Mouse (Mus musculus) kidney, embryonic 14.5 days (tissue): Measurements from ENCODE around the gene Hoxa1. TPM values are rescaled to one million over a fixed set of nuclear protein-coding genes. Genes with fewer than 3 reads are reported as not detected.

Experiments
- ATAC-seq: fragments of 200-750 bp; cut with Nextera tagmentation; 2 replicates; pipeline ENCODE4 v1.8.0; 2017; ENCODE audit warnings: moderate number of reproducible peaks, mild to moderate bottlenecking, moderate TSS enrichment, moderate library complexity; ENCODE audit not compliant: low FRiP score, low TSS enrichment
- H3K27ac ChIP-seq: fragments of 300-500 bp; sonication (generic); 2 replicates; pipeline ENCODE4 v1.5.1; 2014; ENCODE audit warnings: low read depth, mild to moderate bottlenecking, low read length, moderate library complexity, mixed read lengths
- H3K27me3 ChIP-seq: fragments of 300-500 bp; sonication (generic); 2 replicates; pipeline ENCODE4 v1.6.1; 2014; ENCODE audit warnings: mild to moderate bottlenecking, low read length; ENCODE audit not compliant: control insufficient read depth, insufficient read depth
- H3K36me3 ChIP-seq: fragments of 300-500 bp; sonication (generic); 2 replicates; pipeline ENCODE4 v1.6.1; 2014; ENCODE audit warnings: low read length, mixed read lengths; ENCODE audit not compliant: control insufficient read depth, insufficient read depth
- H3K4me1 ChIP-seq: fragments of 300-500 bp; sonication (generic); 2 replicates; pipeline ENCODE4 v1.6.1; 2014; ENCODE audit warnings: low read length, mixed read lengths; ENCODE audit not compliant: control insufficient read depth, insufficient read depth
- H3K4me2 ChIP-seq: fragments of 300-500 bp; sonication (generic); replicated peaks from 2 replicates; pipeline ENCODE4 v1.6.1; 2014; ENCODE audit warnings: low read depth, mild to moderate bottlenecking, low read length
- H3K4me3 ChIP-seq: fragments of 300-500 bp; sonication (generic); 2 replicates; pipeline ENCODE4 v1.5.1; 2014; ENCODE audit warnings: mild to moderate bottlenecking, low read length
- H3K9ac ChIP-seq: fragments of 300-500 bp; sonication (generic); 2 replicates; pipeline ENCODE4 v1.6.1; 2014; ENCODE audit warnings: low read depth, mild to moderate bottlenecking, low read length, moderate library complexity
- H3K9me3 ChIP-seq: fragments of 300-500 bp; sonication (generic); 2 replicates; pipeline ENCODE4 v1.6.1; 2016; ENCODE audit warnings: low read length; ENCODE audit not compliant: control insufficient read depth
- WGBS: fragments of 180-500 bp; shearing (Covaris S2); extraction: QIAGEN DNeasy Blood & Tissue Kit; methylation state at CpG from one replicate; pipeline ENCODE4 v1.1.7; 2014; 5-methylcytosine and 5-hydroxymethylcytosine counted together
- polyA plus RNA-seq: library from polyadenylated mRNA; unstranded; fragments of >200 nt; fragmentation: Nextera tagmentation; extraction: Ambion mirVana; gene quantifications from 2 replicates; pipeline ENCODE4 v1.2.1, GENCODE M21; 2014

The Hoxa1 gene
- polyA plus RNA-seq, 1 experiment from 2014 or later: 0.64 TPM

GRCm38 (mm10) chr6:52177806-52178205, 19.7 kb upstream of the Hoxa1 start:
- no peak for ATAC-seq
- WGBS: 11% methylated on average over 9 of the region's 9 CpGs
- H3K27ac ChIP-seq: peak overlapping the region; percentile 98
- no peaks in the 10 kb centered on the region for H3K9me3 ChIP-seq
- peak overlapping the region; percentile 88 for H3K9ac ChIP-seq
- H3K4me3 ChIP-seq: peak overlapping the region; percentile 71
- no peaks in the 10 kb centered on the region for H3K27me3 ChIP-seq
- H3K4me2 ChIP-seq: peak overlapping the region; percentile 67
- peaks cover 62% of the 10 kb centered on the region for H3K4me1 ChIP-seq
- peaks cover 12% of the 10 kb centered on the region; the same call in 1 of the 2 replicates for H3K36me3 ChIP-seq

GRCm38 (mm10) chr6:52177061-52177735, 19.1 kb upstream of the Hoxa1 start, which contains the start of gene 5730596B20Rik:
5730596B20Rik (plus strand) TSS chr6:52177498.
- H3K4me1 ChIP-seq: peaks cover 66% of the 10 kb centered on the region
- peak within 1 kb of the TSS; percentile 98 for H3K27ac ChIP-seq
- no peaks in the 10 kb centered on the region for H3K9me3 ChIP-seq
- H3K27me3 ChIP-seq: no peaks in the 10 kb centered on the region
- peak within 1 kb of the TSS; percentile 88 for H3K9ac ChIP-seq
- H3K4me3 ChIP-seq: peak within 1 kb of the TSS; percentile 71
- peak within 1 kb of the TSS; percentile 67 for H3K4me2 ChIP-seq
- ATAC-seq: peak; percentile 30
- peaks cover 12% of the 10 kb centered on the region; the same call in 1 of the 2 replicates for H3K36me3 ChIP-seq
- WGBS: under 1% methylated on average over 36 of the region's 36 CpGs

GRCm38 (mm10) chr6:52176391-52176790, 18.3 kb upstream of the Hoxa1 start:
- no peaks in the 10 kb centered on the region for H3K27me3 ChIP-seq
- H3K4me3 ChIP-seq: peak overlapping the region; percentile 71
- WGBS: 0% methylated on average over 6 of the region's 6 CpGs
- peaks cover 7% of the 10 kb centered on the region; the same call in 1 of the 2 replicates for H3K36me3 ChIP-seq
- peak overlapping the region; percentile 88 for H3K9ac ChIP-seq
- no peaks in the 10 kb centered on the region for H3K9me3 ChIP-seq
- peaks cover 66% of the 10 kb centered on the region for H3K4me1 ChIP-seq
- ATAC-seq: no peak
- H3K27ac ChIP-seq: peak overlapping the region; percentile 98
- peak overlapping the region; percentile 67 for H3K4me2 ChIP-seq

- Histone ChIP-seq H3K4me3 (peak overlapping the region; percentile 71), H3K4me1 (peaks cover 66% of the 10 kb centered on the region), H3K4me2 (peak overlapping the region; percentile 67), H3K27ac (peak overlapping the region; percentile 98), H3K27me3 (no peaks in the 10 kb centered on the region), H3K9ac (peak overlapping the region; percentile 88), H3K9me3 (no peaks in the 10 kb centered on the region), H3K36me3 (peaks cover 6% of the 10 kb centered on the region; the same call in 1 of the 2 replicates)
- WGBS: 2% methylated on average over 21 of the region's 35 CpGs
- peak; percentile 37 for ATAC-seq
These were observed 17.7 kb upstream of the Hoxa1 start for GRCm38 (mm10) chr6:52175864-52176263.

- no peaks in the 10 kb centered on the region for H3K9me3 ChIP-seq
- peak overlapping the region; percentile 67 for H3K4me2 ChIP-seq
- peak overlapping the region; percentile 98 for H3K27ac ChIP-seq
- ATAC-seq: peak; percentile 65
- H3K36me3 ChIP-seq: peaks cover 12% of the 10 kb centered on the region; the same call in 1 of the 2 replicates
- WGBS: 2% methylated on average over 41 of the region's 41 CpGs
- H3K27me3 ChIP-seq: no peaks in the 10 kb centered on the region
- peak overlapping the region; percentile 71 for H3K4me3 ChIP-seq
- H3K9ac ChIP-seq: peak overlapping the region; percentile 88
- peaks cover 66% of the 10 kb centered on the region for H3K4me1 ChIP-seq
These were observed 17.0 kb upstream of the Hoxa1 start for GRCm38 (mm10) chr6:52174968-52175751.

GRCm38 (mm10) chr6:52173648-52174047, 15.5 kb upstream of the Hoxa1 start:
- H3K4me1 ChIP-seq: peaks cover 61% of the 10 kb centered on the region
- peak overlapping the region; percentile 59 for H3K4me2 ChIP-seq
- peak overlapping the region; percentile 97 for H3K27ac ChIP-seq
- ATAC-seq: no peak
- no peak overlapping the region; the same call in 1 of the 2 replicates for H3K9ac ChIP-seq
- H3K36me3 ChIP-seq: peaks cover 15% of the 10 kb centered on the region; the same call in 1 of the 2 replicates
- peak overlapping the region; percentile 35 for H3K4me3 ChIP-seq
- H3K9me3 ChIP-seq: no peaks in the 10 kb centered on the region
- WGBS: 0% methylated on average over 4 of the region's 4 CpGs
- no peaks in the 10 kb centered on the region for H3K27me3 ChIP-seq

- H3K27me3 ChIP-seq: no peaks in the 10 kb centered on the region; the same call in 1 of the 2 replicates
These were observed 14.4 kb upstream of the Hoxa1 start for GRCm38 (mm10) chr6:52172501-52172900.

GRCm38 (mm10) chr6:52171938-52172337, 13.8 kb upstream of the Hoxa1 start:
- H3K4me2 ChIP-seq: peak overlapping the region; percentile 59
- H3K27ac ChIP-seq: peak overlapping the region; percentile 97
- no peaks in the 10 kb centered on the region; the same call in 1 of the 2 replicates for H3K27me3 ChIP-seq
- H3K9ac ChIP-seq: peak overlapping the region; percentile 47
- peak overlapping the region; percentile 35 for H3K4me3 ChIP-seq
- peaks cover 15% of the 10 kb centered on the region; the same call in 1 of the 2 replicates for H3K36me3 ChIP-seq
- peaks cover 72% of the 10 kb centered on the region for H3K4me1 ChIP-seq
- WGBS: 12% methylated on average over 7 of the region's 7 CpGs
- H3K9me3 ChIP-seq: no peaks in the 10 kb centered on the region
- no peak; the same call in 1 of the 2 replicates for ATAC-seq

More at GRCm38 (mm10) chr6:52172501-52172900, 14.4 kb upstream of the Hoxa1 start:
- Histone ChIP-seq H3K9me3 (no peaks in the 10 kb centered on the region), H3K4me3 (peak overlapping the region; percentile 35), H3K4me2 (peak overlapping the region; percentile 59), H3K36me3 (peaks cover 15% of the 10 kb centered on the region; the same call in 1 of the 2 replicates), H3K27ac (peak overlapping the region; percentile 97), H3K4me1 (peaks cover 68% of the 10 kb centered on the region), H3K9ac (peak overlapping the region; percentile 47)
- under 1% methylated on average over 35 of the region's 35 CpGs for WGBS
- peak; percentile 59 for ATAC-seq
